Mouse (Mus musculus): ENCODE data around the gene Vmn1r13. TPM values are rescaled to one million over a fixed set of nuclear protein-coding genes. Genes with fewer than 3 reads are reported as not detected.

Vmn1r13 gene
- polyA plus RNA-seq (2015; fragmentation: Nextera tagmentation; extraction: Ambion mirVana) = not detected in 2 replicates

DNA sequence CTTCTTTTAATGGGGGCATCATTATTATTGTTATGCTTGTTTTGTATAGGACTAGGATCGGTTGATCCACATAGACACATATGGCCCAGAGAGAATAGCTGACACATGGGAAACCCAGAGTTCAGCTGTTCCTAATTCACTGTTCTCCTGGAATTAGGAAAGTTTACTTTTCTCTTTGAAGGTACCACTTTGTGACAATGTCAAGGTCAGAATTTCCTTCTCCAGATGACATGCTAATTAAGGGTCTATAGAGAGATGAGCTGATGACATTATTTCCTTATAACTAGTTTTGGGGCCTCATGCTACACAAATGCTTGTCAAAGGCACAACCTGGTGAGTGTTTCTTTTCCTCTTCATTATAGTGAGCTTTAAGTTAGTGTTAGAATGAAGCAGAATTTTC is at the start of gene Vmn1r13:
Gene Vmn1r13 (plus strand): TSS at position 301 of the 400 bp plus-strand sequence.

DNA sequence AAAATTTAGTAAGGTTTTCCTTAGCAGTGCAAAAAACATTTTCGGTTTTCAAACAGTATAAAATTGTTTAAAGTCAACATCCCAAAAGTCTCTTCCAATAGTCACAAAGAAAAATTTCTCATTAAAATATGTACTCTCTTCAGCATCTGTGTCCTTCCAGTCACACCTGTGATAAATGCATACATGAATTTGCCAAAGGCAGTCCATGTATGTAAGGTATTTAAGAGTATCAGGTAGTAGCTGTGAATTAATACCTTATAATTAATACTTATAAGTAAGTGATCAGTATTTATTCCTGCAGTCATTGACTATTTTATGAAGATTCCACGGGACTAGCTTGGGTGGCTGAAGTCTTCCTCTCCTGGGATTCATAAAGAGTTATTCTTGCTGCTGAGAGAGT is 46.5 kb upstream of the Vmn1r13 start, which contains the start of gene Vmn1r12:
Gene Vmn1r12 (plus strand): TSS at position 301 of the 400 bp plus-strand sequence.

DNA sequence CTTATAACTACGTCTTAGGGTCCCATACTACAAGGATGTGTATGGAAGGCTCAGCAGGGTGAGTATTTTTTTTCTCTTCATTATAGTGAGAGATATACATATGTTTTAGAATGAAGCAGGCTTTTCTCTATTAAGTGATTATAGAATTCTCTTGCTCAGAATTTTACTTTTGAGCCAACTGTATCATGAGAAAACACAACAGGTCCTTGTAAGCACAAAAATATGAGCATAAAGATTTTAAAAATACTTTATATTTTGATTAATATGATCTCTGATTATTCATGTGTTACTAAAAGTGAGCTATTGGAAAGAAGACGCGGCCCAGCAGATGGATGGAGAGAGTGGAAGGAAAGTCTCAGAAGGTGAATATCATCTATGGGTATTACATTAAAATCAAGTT is 28.3 kb downstream of the Vmn1r13 start, which contains the start of gene Vmn1r14:
Gene Vmn1r14 (plus strand): TSS at position 301 of the 400 bp plus-strand sequence.

DNA sequence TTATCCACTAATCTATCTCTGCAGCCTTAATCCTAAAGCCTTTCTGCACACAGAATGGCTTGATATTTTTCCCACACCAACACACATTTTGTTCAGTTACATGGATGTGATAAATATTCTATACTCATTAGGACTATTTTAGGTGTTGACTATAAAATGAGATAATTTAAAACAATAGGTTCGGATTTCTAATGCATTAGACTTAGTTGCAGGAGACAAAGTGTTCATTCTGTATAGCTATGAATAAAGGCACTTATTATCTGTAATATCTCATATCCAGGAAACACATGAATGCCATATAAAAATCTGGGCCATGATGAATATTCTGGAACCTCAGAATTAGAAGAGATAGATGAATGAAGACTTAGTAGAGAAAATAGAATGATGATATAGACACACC is 54.6 kb downstream of the Vmn1r13 start, which contains the start of gene Vmn1r15:
Gene Vmn1r15 (plus strand): TSS at position 301 of the 400 bp plus-strand sequence.

Other genes starting within 250 kb of the Vmn1r13 start
- gene Vmn1r5, start 233.0 kb upstream of the Vmn1r13 start, polyA plus RNA-seq (2015; fragmentation: Nextera tagmentation; extraction: Ambion mirVana) = not detected in 2 replicates
- gene Vmn1r6, start 206.0 kb upstream of the Vmn1r13 start, polyA plus RNA-seq (2015; fragmentation: Nextera tagmentation; extraction: Ambion mirVana) = not detected in 2 replicates
- gene Vmn1r7, start 178.0 kb upstream of the Vmn1r13 start, polyA plus RNA-seq (2015; fragmentation: Nextera tagmentation; extraction: Ambion mirVana) = not detected in 2 replicates
- gene Vmn1r8, start 171.0 kb upstream of the Vmn1r13 start, polyA plus RNA-seq (2015; fragmentation: Nextera tagmentation; extraction: Ambion mirVana) = not detected in 2 replicates
- gene Vmn1r9, start 136.5 kb upstream of the Vmn1r13 start, polyA plus RNA-seq (2015; fragmentation: Nextera tagmentation; extraction: Ambion mirVana) = not detected in 2 replicates
- gene Vmn1r10, start 93.8 kb upstream of the Vmn1r13 start, polyA plus RNA-seq (2015; fragmentation: Nextera tagmentation; extraction: Ambion mirVana) = not detected in 2 replicates
- gene Vmn1r11, start 69.8 kb upstream of the Vmn1r13 start, polyA plus RNA-seq (2015; fragmentation: Nextera tagmentation; extraction: Ambion mirVana) = not detected in 2 replicates
- not detected in 2 replicates for gene Vmn1r12, start 46.4 kb upstream of the Vmn1r13 start, polyA plus RNA-seq (2015; fragmentation: Nextera tagmentation; extraction: Ambion mirVana)
- not detected in 2 replicates for gene Vmn1r14, start 28.4 kb downstream of the Vmn1r13 start, polyA plus RNA-seq (2015; fragmentation: Nextera tagmentation; extraction: Ambion mirVana)
- not detected in 2 replicates for gene Vmn1r15, start 54.7 kb downstream of the Vmn1r13 start, polyA plus RNA-seq (2015; fragmentation: Nextera tagmentation; extraction: Ambion mirVana)
- gene Vmn1r16, start 126.2 kb downstream of the Vmn1r13 start, polyA plus RNA-seq (2015; fragmentation: Nextera tagmentation; extraction: Ambion mirVana) = not detected in 2 replicates
- not detected in 2 replicates for gene Vmn1r17, start 160.4 kb downstream of the Vmn1r13 start, polyA plus RNA-seq (2015; fragmentation: Nextera tagmentation; extraction: Ambion mirVana)
- not detected in 2 replicates for gene Vmn1r18, start 192.5 kb downstream of the Vmn1r13 start, polyA plus RNA-seq (2015; fragmentation: Nextera tagmentation; extraction: Ambion mirVana)
- not detected in 2 replicates for gene Vmn1r19, start 200.5 kb downstream of the Vmn1r13 start, polyA plus RNA-seq (2015; fragmentation: Nextera tagmentation; extraction: Ambion mirVana)
- not detected in 2 replicates for gene Vmn1r20, start 225.6 kb downstream of the Vmn1r13 start, polyA plus RNA-seq (2015; fragmentation: Nextera tagmentation; extraction: Ambion mirVana)